Mouse (Mus musculus) embryo, embryonic 10 days (tissue): ENCODE measurements around the gene Gab3.

ENCODE experiments used
- DNase-seq: peaks from one replicate; pipeline ENCODE4 v3.0.0-alpha.2; 2015; ENCODE audit warnings: low spot score

Gene Gab3

DNA sequence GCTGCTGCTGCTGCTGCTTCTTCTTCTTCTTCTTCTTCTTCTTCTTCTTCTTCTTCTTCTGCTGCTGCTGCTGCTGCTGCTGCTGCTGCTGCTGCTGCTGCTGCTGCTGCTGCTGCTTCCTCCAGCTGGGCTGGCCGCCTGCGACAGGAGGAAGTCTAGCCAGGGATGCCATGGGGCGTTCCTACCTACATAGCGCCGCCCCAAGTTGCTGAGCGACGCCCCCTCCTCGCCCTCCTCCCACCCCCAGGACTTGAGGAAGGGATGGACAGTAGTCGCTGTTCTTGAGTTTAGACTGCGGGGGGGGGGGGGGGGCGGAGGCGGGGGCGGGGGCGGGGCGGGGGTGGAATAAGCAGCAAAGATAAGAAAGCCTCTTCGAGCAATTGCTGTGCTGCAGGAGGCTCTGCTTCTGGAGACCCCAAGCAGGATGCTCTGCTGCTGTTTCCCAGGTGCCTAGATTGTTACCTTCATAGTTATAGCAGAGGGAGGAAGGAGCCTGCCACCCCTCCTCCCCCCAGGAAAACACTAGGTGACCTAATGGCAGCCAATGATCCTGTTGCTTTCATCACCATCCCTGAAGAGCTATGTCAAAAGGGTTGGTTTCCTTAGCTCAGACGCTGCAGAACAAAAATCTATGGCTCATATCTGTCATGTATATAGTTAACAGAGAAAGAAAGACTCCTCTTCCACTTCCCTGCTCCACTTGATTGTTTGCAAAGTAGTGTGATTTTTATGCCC lies at the start of gene Gab3:
Gene Gab3 (minus strand): TSS at position 685 of the 735 bp plus-strand sequence.
- DNase-seq: peak; percentile 61

DNA sequence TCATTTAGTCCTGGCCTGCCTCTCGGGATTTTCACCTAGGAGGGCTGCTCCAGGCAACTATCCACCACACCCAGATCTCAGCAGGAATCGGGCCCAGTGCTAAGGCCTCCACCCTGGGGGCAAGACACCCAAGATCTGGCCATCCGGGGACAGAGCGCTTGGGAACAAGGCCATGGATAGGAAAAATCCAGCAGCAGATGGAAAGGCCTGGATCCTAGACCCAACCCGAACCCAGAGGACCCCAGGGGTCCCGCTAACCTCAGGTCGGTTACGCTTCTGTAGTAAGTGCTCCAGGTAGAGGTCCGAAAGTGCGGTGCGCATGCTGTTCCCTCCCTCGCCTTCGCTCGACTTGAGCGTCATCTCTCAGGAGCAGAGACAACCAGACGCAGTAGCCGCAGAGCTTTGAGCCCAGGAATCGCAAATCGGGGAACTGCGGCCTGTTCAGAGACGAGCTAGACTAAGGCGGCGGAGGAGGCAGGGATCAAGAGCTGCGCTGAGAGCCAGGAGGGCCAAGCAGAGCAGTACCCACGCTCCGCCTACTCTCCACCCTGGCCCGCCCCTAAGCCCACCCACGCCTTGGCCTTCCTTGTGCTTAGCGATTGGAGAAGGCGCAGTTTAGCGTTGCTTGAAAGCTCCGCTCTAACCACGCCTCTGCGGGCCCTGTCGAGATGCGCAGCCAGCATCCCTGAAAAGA lies 45.4 kb upstream of the Gab3 start, which contains the start of gene Mpp1:
Gene Mpp1 (minus strand): TSS at position 550 of the 694 bp plus-strand sequence.
- peak; percentile 93 for DNase-seq

DNA sequence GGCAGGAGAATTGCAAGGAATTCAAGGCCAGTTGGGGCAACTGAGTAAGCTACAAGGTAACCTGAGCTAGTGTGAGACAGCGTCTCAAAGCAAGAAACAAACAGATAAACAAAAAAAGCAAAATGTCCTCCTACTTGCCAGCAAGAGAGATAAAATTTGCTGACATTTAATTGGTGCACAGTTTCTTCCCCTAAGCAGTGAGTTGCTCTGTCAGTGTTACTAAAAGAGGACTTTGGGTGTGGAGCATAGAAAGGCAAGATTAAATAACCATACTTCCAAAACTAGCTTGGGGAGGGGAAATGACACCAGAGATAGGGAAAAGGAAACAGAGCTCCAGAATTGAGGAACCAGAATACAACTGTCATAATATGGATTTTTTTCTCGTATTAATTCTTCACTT lies 44.2 kb upstream of the Gab3 start:
- DNase-seq: no peak

DNA sequence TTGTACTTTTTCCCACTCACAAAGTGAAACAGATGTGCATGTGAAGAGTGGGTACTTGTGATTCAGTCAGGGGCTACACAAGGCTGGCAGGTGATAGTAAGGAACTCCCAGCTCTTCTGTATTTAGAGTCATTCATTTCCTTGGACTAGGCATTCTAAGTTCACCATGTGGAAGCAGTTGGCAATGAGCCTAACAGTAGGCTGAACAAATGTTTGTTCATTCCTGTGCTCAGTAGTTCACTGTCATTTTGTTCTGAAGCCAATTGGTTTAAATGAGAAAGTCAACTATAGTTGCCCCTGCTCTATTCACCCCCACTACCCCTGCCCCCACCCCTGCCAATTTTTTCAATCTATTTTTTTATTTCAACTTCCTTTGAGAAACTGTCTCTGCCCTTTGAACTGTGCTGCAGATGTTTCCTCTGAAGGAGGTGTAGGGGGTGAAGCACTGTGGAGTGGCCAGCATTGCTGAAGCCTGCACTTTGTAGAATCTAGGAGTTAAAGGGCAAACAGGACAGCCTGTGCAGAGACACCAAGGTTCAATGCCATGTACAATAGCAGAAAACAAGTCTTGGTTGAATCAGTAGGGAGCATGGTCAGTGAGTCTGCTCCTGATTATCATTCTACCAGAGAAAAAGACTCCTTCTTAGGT lies 43.2 kb upstream of the Gab3 start:
- no peak for DNase-seq

DNA sequence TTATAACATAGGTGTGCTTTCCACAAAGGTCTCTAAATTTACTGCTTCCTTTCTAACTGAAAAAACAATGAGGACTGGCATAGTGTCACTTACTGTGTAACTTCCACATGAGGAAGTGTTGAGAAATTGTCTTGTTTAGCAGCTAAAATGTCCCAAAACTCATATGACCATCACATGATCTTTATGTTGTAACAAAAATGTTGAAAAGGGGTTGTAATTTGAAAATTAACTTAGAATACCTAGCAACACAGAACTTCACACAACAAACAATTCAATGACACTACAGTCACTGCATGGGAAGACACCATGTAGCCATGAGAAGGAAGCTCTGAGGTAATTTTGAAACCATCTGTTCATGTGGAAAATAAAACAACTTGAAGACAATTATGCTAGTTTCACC lies 41.6 kb upstream of the Gab3 start:
- DNase-seq: no peak

DNA sequence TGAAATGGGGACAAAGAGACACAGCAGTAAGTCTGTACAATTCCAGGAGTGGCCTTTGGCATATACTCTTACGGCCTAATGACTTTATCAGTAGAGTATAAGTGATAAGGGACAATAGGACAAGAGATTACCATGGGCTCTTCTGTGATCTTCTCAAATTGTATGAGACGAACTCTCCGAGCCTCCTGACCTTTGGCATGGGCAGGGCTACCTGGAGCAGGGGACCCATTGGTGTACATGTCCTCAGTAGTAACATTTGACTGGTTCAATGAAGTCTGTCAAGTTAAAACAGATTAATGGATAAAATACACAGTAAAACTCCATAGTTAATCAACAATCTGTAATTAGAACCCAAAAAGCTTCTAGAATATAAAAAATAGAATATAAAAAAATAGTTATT lies 40.3 kb upstream of the Gab3 start:
- DNase-seq: no peak

DNA sequence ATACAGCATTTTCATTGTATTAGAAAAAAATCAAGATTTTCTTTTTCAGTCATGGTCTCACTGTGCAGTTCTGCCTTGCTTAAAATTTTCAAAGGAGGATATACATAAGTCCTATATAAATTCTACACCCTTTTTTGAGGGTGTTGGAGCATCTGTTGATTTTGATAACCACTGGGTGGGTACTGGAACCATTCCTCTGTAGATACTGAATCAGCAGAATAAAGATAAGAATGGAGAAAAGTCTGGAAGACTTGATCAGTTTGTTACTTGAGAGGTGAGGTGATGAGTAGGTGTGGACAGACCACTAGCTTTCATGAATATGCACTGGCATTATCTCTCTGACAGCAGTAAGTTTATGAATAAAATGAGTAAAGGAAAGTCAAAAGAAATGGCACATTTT lies 30.3 kb upstream of the Gab3 start:
- DNase-seq: no peak

DNA sequence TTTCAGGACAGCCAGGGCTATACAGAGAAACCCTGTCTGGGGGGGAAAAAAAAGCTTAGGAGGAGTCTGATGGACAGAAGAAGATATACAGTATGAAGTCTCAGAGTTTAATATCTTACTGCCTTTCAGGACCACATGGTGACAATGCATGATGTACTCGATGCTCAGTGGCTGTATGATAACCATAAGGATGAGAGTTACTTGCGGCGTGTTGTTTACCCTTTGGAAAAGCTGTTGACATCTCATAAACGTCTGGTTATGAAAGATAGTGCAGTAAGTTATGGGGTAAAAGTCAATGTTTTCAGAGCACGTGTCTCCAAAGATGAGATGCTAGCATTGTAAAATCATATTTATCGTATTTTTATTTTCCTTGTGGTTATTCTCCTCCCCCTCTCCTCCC lies 17.0 kb upstream of the Gab3 start:
- DNase-seq: no peak

DNA sequence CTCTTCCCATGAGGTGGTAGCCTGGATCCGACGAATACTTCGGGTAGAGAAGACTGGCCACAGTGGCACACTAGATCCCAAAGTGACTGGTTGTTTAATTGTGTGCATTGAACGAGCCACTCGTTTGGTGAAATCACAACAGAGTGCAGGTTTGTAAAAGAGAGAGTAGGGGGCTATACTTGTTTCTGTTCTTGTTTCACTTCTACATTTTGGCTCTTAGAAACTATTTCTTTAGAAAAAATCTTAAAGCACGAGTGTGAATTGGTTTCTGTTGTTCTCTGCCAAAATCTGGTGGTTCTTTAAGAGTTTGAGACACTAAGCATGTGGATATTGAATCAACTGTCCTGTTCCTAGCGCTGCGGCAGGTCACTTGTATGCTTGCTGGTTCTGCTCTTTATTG lies 13.5 kb upstream of the Gab3 start:
- no peak for DNase-seq

DNA sequence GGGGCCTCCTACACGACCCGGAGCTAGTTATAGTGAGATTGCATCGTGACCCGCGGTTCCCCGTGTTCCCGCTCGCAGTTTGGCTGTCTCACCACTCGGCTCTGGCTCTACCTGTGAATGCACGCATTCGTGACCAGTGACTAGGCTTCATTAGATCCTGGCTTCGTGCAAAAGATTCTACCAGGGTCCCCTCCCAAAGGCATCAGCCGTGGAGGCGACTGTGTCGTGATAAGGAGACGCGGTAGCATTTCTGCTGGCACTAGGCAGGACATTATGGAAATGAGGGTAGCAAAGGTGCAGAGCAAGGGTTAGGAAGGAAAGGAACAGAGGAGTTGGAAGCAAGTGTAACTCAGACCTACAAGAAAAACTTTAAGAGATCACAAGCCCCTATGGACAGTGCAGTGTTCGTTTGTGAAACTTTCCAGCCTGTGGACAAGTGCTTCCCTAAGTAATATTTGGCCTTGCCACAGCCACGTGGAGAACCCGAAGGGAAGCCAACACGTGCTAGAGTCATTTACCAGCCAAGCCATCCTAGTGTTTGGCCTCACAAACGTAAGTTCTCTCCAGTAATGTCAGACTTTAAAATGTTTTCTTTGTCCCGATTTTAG lies 11.0 kb upstream of the Gab3 start:
- DNase-seq: peak; percentile 29

DNA sequence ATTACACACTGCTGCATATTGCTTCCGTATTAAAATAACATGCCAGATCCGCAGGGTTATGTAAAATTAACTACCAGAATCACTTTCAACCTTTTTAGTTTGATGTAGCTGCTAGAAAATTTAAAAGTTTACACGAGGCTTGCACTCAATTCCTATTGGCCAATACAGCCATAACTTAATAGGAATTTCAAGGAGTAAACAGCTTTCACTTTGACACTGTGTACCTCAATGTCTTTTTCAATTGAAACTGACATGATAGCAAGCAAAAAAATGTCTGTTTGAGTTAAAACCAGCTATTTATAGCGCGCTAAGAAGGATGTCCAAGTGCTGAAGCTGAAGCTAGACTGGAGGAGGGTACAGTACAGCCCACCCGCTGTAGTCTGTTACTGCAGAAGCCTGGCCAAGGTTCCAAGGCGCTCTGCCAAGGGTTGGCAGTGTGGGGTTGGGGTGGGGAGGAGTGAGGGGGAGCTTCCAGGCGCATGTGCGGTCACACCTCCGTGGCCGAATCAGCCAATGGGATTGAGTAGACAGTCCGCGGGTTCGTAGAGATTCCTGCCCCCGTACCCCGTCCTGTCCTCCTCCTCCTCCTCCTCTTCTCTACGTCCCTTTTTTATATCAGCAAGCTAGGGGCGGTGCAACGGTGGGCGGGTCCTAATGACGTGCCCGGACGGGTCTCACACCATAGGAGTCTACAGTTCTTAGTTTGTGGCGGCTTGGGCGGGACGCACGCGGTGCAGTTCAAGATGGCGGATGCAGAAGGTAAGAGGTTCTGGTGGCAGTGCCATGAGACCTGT lies 10.3 kb upstream of the Gab3 start, which contains the start of gene Dkc1:
Gene Dkc1 (plus strand): TSS at position 486 of the 794 bp plus-strand sequence.
- DNase-seq: peak; percentile 93

DNA sequence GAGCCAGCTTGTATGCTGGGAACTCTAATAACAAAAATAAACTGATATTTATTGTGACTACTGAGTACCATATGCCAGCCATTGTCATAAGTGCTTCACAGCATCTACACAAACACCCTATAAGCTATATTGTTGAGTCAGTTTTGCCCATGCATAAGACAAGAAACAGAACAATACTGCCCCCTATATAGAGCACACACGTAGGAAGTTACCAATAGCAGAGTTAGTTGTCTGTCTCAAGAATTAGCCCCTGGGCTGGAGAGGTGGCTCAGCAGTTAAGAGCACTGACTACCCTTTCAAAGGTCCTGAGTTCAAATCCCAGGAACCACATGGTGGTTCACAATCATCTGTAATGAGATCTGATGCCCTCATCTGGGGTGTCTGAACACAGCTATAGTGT lies 396 bp upstream of the Gab3 start:
- DNase-seq: peak; percentile 4

DNA sequence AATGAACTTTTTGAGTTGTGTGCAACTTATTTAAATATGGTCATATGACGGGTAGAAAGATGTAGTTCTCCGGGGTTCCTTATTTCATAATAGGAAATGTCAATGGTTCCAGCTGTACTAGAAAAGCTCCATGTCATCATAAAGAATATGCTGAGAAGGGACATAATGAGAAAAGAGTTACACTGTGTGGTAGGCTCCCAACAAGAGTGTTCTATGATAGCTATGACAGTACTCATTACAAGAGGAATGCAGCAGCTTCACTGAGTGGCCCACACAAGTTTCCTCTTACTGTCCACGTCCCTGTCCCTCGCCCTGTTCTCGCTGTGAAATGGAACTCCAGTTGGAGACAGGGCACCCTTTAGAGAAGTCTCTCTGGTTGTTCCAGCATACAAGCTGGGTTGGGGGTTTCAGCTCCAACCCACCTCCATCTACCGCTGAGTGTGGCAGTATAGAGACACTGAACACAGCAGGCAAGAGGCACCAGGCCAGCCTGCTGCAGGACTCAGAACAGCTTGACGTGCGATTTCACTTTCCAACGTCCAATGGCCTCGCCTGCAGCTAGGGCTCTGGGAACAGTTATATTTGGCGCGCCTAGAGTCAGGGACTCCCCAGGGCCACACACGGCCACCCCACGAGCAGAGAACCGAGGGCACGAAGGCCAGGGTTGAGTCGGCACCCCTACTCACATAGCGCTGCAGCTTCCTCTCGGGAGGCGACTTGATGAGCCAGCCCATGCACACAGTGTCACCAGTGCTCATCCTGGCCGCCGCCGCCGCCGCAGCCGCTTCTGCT lies 1.1 kb downstream of the Gab3 start:
- DNase-seq: peak; percentile 25

DNA sequence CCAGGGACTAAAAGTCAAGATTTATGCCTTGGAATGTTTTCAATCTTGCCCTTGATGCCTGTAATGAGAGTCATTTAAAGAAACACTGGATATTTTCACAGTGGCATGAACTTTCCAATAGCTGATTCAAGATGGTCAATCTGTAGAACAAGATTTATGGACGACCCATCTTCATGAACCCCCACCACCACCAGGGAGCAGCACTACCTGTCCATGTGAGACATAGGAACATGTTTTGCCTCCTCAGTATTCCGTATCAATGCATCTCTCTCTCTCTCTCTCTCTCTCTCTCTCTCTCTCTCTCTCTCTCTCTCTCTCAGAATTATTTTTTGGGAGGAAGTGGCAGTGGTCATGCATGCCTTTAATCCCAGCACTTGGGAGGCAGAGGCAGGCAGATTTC lies 2.9 kb downstream of the Gab3 start:
- DNase-seq: peak; percentile 14

DNA sequence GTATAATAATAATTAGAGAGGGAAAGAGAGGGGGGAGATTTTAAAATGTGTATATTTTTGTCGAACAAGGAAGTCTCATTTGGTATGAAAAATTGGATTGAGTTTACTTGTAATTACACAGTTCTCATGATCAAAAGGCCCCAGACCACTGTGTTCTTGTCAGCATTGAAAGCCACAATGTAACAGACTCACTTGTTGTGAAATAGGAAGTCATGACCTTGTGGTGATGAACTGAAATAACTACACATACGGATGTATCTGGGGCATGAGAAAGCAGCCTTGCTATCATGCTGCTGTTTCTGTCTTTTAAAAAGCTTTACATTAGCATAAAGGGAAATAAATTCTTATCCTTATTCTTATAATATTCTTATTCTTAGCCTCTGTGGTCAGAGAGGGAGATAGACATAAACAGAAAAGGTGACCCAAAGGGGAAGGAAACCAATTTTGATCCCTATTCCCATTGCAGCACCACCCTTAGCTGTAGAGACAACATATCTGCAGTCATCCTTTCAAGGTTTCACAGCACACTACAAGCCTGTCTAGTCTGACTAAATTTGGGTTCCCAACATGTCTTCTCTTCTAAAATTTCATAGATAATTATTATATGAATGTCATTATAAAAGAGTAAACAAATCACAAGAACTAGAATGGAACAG lies 29.0 kb downstream of the Gab3 start:
- no peak for DNase-seq

DNA sequence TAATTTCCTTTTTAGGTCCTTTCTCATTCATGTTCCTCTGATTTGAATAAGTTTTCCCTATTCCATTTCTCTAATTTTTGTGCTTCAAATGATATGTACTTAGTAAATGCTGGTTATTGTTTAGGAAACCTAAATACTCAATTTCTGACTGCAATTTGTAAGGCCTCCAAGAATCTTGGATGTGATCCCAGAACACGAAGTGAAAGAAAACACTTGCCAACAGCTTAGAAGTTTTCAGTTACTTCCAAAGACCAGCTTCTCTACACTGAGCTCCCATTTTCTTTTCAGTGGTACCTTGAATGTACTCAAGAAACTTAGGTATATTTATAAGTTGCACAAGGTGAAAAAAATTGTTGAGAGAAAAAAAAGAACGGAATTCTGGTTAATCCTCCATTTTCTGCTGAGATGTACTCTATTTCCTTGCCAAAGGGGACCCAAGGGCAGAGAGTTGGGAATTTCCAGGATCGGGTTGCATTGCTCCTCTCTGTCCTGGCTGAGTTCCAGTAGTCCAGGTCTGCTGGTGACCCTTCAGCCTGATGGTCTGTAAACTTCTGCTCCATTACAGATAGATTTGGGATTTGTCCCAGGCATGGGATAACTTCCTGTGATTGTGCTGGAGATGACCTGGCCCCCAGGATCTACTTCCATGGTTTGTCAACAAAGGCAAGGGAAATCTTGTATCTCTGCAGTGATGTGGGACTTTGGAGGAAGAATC lies 38.2 kb downstream of the Gab3 start:
- no peak for DNase-seq

DNA sequence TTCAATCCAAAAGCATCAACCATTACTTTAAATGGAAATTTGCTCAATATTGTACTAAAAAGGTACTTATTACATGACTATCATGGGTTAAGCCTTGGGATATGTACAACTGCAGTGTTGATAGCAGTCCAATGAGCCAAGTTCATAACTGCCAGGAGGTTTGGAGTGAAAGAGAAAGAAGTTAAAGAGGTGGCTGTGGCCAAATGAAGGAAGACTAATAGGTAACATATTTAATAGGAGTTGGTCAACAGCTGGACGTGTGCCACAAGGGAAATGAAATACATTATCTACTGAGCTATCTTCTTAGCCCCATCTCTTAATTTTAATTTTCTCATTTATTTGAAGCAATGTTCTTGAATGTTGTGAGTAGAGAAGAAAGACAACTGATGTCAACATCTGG lies 39.3 kb downstream of the Gab3 start:
- no peak for DNase-seq

DNA sequence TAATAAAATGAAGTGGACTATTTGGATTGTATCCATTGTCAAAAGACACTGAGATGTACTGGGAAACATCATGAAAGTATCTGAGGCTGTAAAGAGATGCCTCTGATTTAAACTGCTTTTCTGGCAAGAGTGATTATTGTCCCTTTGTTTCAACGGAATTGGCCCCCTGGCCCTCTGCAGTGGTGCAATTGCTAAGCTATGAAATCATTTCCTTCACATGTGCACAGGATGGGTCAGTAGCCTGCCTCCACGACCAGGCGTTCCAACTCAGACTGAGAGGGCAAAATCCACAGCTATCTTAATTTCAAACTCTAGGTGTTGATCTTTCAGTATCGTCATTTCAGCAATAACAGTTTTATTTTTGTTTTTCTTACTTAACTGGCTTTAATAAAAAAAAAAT lies 40.7 kb downstream of the Gab3 start:
- no peak for DNase-seq

DNA sequence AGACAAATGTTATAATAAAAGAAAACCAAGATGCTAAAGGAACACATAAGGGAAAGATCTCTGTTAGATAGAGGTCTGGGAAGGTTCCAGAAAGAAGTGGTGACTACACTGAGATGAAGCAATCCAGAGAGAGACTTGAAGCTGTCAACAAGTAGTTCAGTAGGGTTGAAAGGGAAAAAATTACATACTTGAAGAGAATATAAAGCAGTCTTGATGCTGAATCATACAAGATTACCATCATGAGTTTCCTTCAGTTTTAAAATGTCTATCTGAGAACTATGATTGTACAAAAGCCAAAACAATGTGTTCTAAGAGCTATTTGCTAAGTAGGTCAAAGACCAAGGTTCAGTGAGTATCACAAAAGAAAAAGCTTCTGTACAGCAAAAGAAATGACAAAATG lies 48.6 kb downstream of the Gab3 start:
- no peak for DNase-seq

DNA sequence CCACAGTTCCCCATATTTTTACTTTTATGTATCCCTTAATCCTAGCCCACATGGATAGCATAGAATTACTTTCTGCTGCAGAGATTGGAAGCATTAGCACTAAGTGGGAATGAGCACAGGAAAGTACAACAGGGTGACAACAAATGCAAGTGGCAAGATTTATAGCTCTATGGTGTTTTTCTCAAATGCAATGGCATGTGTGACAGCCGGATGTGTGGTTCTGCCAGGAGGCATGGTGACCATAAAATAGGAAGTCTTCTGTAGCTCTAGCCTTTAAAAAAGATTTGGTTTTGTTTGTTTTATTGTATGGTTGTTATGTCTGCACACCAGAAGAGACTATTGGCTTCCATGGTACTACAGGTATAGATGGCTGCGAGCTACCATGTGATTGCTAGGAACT lies 50.1 kb downstream of the Gab3 start:
- DNase-seq: no peak
